Mouse (Mus musculus) G1E (cell line): ENCODE measurements around the gene Dnajb1.

Source experiments
- CTCF ChIP-seq: IDR thresholded peaks from 2 replicates; pipeline ENCODE4 v1.5.1; 2012; ENCODE audit warnings: low read depth, low read length, inconsistent platforms, mixed read lengths
- GATA2 ChIP-seq: IDR thresholded peaks from 2 replicates; pipeline ENCODE4 v1.6.1; 2012; ENCODE audit warnings: low read depth, low read length, inconsistent platforms, borderline replicate concordance

DNA sequence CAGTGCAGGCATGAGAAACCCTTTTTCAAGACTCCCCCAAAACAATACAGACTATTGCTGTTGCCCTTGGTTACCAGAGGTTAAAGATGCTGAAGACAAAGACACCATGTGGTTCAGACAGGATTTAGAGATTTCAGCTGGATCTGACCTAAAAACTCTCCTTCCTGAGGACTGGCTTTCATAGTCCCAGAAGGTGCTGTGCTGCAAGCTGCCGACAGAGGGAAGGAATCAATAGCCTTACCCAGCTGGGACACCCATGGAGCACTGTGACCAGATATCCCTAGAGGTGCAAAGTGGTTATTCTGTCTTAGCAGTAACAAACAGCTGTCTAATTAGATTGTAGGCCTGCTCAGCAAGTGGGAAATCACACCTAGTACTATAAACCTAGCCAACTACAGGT lies 9.8 kb upstream of the Dnajb1 start:
- TF ChIP-seq GATA2 = no peak
- TF ChIP-seq CTCF = no peak
